Mouse (Mus musculus): ENCODE data around the gene Npas3.

Gene Npas3

DNA sequence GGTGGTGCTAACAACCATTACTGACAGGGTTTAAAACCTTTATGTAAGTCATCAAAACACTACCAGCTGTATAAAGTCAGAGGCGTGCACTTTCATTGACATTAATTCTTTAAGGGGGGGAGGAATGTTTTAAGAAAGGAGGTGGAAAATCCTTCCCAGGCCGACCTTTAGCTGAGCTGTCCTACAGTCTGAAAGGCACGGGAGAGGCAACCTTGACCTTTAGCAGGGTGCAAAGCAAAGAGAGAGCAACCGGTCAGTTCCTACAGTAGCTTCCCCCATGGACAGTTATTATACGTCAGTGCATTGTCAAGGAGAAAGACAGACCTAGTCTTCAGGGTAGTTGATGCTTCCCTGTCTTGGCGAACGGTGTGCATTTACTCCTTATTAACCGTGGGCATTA lies 756.1 kb downstream of the Npas3 start:
- DNase-seq: no peak

GRCm38 (mm10) chr12:54005546-54005945 lies 757.1 kb downstream of the Npas3 start:
- no peak for DNase-seq

GRCm38 (mm10) chr12:54015304-54015703 lies 766.8 kb downstream of the Npas3 start:
- no peak for DNase-seq

- no peak for DNase-seq
Measured at GRCm38 (mm10) chr12:54017949-54018348, 769.5 kb downstream of the Npas3 start.

DNA sequence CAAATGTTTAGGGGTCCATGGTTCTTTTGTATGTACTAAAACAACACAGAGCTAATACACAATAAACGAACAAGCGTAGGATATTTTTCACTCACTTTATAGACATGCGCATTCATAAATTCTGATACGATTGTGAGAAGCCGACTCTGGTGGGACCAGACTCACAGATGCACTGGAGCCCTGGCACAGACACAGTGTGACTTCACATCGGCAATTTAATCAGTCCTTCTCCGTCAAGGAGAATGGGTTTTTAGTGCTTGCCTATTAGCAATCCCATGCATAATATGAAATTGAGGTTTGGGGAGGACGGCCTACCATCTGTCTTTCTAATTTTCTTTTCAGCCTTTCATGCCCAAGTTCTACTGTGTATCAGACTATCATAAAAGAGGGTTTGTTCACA lies 771.5 kb downstream of the Npas3 start:
- DNase-seq: no peak

- no peak for DNase-seq
Measured at GRCm38 (mm10) chr12:54034666-54035346, 786.3 kb downstream of the Npas3 start.

GRCm38 (mm10) chr12:54037602-54038001 lies 789.1 kb downstream of the Npas3 start:
- DNase-seq: no peak

DNA sequence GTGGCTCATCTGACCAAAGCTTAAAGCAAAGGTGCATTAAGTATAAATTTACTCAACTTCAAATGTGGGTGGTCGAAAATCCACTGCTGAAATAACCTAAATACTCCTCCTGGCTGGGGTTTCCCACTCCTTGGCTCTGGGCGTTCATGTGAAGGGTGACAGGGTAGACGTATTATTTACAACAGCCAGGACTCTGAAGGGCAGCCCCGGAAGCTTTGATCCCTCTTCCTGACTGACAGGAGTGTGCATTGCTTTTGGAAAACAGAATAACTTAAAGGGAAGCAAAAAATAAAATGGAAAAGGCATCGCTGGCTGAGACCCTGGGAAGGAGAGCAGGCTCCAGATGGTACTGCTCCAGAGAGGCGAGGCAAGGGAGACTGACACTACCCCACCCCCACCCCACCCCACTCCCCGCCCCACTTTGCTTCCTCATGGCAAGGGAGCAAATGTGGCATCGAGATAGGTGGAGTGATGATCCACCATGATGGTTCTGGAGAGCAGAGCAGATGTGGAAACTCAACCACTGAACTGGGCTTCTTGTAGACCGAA lies 794.6 kb downstream of the Npas3 start:
- DNase-seq: no peak

GRCm38 (mm10) chr12:54044606-54045334 lies 796.3 kb downstream of the Npas3 start:
- no peak for DNase-seq

- DNase-seq: no peak
Measured at GRCm38 (mm10) chr12:54045360-54045759, 796.9 kb downstream of the Npas3 start.

DNA sequence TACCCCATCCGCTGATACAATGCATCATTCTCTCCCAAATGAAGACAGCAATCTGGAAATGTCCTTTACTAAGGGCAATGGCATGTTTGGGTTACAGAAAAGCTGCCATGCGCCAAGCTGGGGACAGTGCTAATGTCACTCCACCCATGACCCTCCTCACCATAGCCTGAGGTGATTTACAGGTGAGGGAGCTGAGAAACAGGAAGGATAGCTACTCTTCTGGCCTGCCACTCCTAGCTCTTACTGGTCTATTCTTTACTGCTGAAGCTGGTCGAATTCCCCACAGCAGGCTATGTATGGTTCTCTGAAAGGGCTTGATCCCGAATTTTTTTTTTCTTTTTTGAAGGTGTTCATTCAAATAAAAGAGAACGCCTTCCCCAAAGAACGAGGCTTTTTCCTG lies 798.3 kb downstream of the Npas3 start:
- DNase-seq: no peak

- DNase-seq: no peak
Measured at GRCm38 (mm10) chr12:54048126-54048525, 799.6 kb downstream of the Npas3 start.

DNA sequence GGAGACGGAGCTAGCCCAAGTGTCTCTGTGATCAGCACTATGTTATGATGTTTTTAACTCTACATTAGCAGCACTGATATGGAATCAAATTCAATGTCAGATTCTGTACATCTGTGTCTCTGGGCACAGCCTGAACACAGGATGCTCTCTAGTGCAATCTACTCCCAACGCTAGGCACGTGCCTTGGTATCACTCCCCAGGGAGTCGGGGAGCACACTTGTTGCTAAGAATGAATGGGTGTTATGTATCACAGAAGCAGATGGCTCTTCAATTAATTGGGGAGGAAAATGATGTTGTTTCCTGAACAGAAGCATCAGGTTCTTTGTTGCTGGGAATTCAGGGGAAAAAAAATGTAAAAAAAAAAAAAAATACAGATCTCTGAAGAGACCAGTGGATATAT lies 801.4 kb downstream of the Npas3 start:
- DNase-seq: no peak

- no peak for DNase-seq
Measured at GRCm38 (mm10) chr12:54052939-54053338, 804.5 kb downstream of the Npas3 start.

GRCm38 (mm10) chr12:54053598-54053997 lies 805.1 kb downstream of the Npas3 start:
- no peak for DNase-seq

GRCm38 (mm10) chr12:54060732-54061131 lies 812.3 kb downstream of the Npas3 start:
- peak; percentile 86 for DNase-seq

GRCm38 (mm10) chr12:54061168-54061567 lies 812.7 kb downstream of the Npas3 start:
- no peak for DNase-seq

- no peak for DNase-seq
Measured at GRCm38 (mm10) chr12:54064986-54065385, 816.5 kb downstream of the Npas3 start.

GRCm38 (mm10) chr12:54065607-54066006 lies 817.1 kb downstream of the Npas3 start:
- no peak for DNase-seq

DNA sequence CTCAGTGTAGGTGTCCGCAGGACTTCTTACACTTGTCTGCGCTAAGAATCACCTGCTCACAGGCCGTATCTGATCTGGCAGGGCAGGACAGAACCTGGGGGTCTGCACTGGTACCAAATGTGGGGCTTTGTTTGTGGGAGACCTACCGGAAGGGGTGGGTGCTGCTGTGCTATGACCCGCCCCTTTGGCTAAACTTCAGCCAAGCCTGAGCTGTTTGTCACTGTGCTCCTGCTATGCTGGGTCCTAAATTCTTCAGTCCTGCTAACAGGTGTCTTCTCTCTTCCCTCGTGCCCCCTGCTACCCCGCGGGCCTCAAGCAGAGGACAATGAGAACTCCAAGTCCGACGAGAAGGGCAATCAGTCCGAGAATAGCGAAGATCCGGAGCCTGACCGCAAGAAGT lies 818.9 kb downstream of the Npas3 start:
- no peak for DNase-seq

- peak; percentile 33 for DNase-seq
Measured at GRCm38 (mm10) chr12:54067886-54068756, 819.6 kb downstream of the Npas3 start.

DNA sequence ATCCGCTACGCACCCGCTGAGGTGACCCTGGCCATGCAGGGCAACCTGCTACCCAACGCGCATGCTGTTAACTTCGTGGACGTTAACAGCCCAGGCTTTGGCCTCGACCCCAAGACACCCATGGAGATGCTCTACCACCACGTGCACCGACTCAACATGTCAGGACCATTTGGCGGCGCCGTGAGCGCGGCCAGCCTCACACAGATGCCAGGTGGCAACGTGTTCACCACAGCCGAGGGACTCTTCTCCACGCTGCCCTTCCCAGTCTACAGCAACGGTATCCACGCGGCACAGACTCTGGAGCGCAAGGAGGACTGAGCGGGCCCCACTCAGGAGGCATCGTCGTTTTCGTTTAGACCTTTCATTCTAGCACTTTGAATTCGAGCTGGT lies 820.3 kb downstream of the Npas3 start:
- no peak for DNase-seq

DNA sequence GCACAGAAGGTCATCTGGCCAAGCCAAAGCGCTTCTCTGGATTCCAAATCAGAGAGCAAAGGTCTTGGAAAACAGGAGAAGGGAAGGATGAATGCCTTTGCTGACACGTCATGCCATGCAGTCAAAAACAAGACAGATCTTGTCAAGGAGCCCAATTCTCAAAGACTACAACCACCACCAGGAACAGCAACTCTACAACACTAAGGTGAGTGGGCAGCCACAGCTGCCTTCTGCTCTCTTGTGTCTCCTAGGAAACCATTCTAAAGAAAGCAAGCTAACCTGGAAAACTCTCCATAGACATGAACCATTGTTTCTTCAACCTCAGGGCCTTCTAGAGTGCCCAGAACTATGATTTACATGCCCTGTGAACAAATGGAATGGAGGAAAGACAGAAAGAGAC lies 825.5 kb downstream of the Npas3 start:
- no peak for DNase-seq

All from thymus, postnatal 4 days (tissue).